Mouse (Mus musculus) heart, adult 10 weeks (tissue): ENCODE results near the gene Ipo7. TPM values are rescaled to one million over a fixed set of nuclear protein-coding genes. Genes with fewer than 3 reads are reported as not detected.

ENCODE experiments used
- polyA plus RNA-seq: library from polyadenylated mRNA; stranded (reverse); fragments of 350-450 nt; fragmentation: Illumina TruSeq; extraction: RNeasy Lipid Tissue Mini Kit (QIAGEN cat#74804); gene quantifications from one replicate; pipeline ENCODE4 v1.2.3, GENCODE M21; 2014; ENCODE audit warnings: low read depth, low replicate concordance

Gene Ipo7
- polyA plus RNA-seq = 76.8 TPM

GRCm38 (mm10) chr7:110018117-110018630 lies at the start of gene Ipo7:
Gene Ipo7, plus strand, starts transcription at chr7:110018274.

GRCm38 (mm10) chr7:109986775-109987174 lies 31.3 kb upstream of the Ipo7 start, which contains the start of gene Tmem41b:
Gene Tmem41b, minus strand, starts transcription at chr7:109986929.

GRCm38 (mm10) chr7:110061199-110061751 lies 43.2 kb downstream of the Ipo7 start, which contains the start of gene Zfp143:
Gene Zfp143, plus strand, starts transcription at chr7:110061217.

Other genes with a start within 250 kb of the Ipo7 start
- not detected for gene Nrip3, start 236.2 kb upstream of the Ipo7 start, polyA plus RNA-seq
- 20.2 TPM for gene Scube2, start 152.6 kb upstream of the Ipo7 start, polyA plus RNA-seq
- 89.7 TPM for gene Dennd5a, start 57.8 kb upstream of the Ipo7 start, polyA plus RNA-seq
- 47.0 TPM for gene Tmem41b, start 31.3 kb upstream of the Ipo7 start, polyA plus RNA-seq
- 8.8 TPM for gene Zfp143, start 42.9 kb downstream of the Ipo7 start, polyA plus RNA-seq
- gene Wee1, start 103.8 kb downstream of the Ipo7 start, polyA plus RNA-seq = 5.7 TPM
- 11.1 TPM for gene Swap70, start 203.4 kb downstream of the Ipo7 start, polyA plus RNA-seq